Mouse (Mus musculus) intestine, embryonic 15.5 days (tissue): ENCODE results near the gene Fli1. TPM values are rescaled to one million over a fixed set of nuclear protein-coding genes. Genes with fewer than 3 reads are reported as not detected.
A peak's percentile ranks its signal among the peaks of the same experiment; 100 is the strongest.

Source experiments
- ATAC-seq: fragments of 200-750 bp; cut with Nextera tagmentation; 2 replicates; pipeline ENCODE4 v1.8.0; 2017; ENCODE audit warnings: moderate TSS enrichment, moderate library complexity
- H3K27ac ChIP-seq: fragments of 300-500 bp; sonication (generic); 2 replicates; pipeline ENCODE4 v1.5.1; 2015; ENCODE audit warnings: mild to moderate bottlenecking, inconsistent platforms
- H3K27me3 ChIP-seq: fragments of 300-500 bp; sonication (generic); replicated peaks from 2 replicates; pipeline ENCODE4 v1.6.1; 2015; ENCODE audit warnings: inconsistent platforms
- H3K36me3 ChIP-seq: fragments of 300-500 bp; sonication (generic); 2 replicates; pipeline ENCODE4 v1.6.1; 2015; ENCODE audit warnings: inconsistent platforms
- H3K4me1 ChIP-seq: fragments of 300-500 bp; sonication (generic); replicated peaks from 2 replicates; pipeline ENCODE4 v1.6.1; 2015; ENCODE audit warnings: inconsistent platforms
- H3K4me2 ChIP-seq: fragments of 300-500 bp; sonication (generic); replicated peaks from 2 replicates; pipeline ENCODE4 v1.6.1; 2015; ENCODE audit warnings: mild to moderate bottlenecking, inconsistent platforms
- H3K4me3 ChIP-seq: fragments of 300-500 bp; sonication (generic); replicated peaks from 2 replicates; pipeline ENCODE4 v1.5.1; 2015; ENCODE audit warnings: inconsistent platforms
- H3K9ac ChIP-seq: fragments of 300-500 bp; sonication (generic); 2 replicates; pipeline ENCODE4 v1.6.1; 2015; ENCODE audit warnings: inconsistent platforms
- H3K9me3 ChIP-seq: fragments of 300-500 bp; sonication (generic); 2 replicates; pipeline ENCODE4 v1.6.1; 2016; ENCODE audit warnings: inconsistent platforms
- WGBS: fragments of 180-500 bp; shearing (Covaris S2); methylation state at CpG from one replicate; pipeline ENCODE4 v1.1.7; 2015; 5-methylcytosine and 5-hydroxymethylcytosine counted together
- polyA plus RNA-seq: library from polyadenylated mRNA; unstranded; fragments of >200 nt; fragmentation: Nextera tagmentation; extraction: Ambion mirVana; gene quantifications from 2 replicates; pipeline ENCODE4 v1.2.1, GENCODE M21; 2015

Fli1 gene
- polyA plus RNA-seq, 1 experiment from 2014 or later, result 14.4 TPM

GRCm38 (mm10) chr9:32544731-32545661, 2.3 kb upstream of the Fli1 start:
- H3K27me3 ChIP-seq, result peaks cover 55% of the 10 kb centered on the region
- no peaks in the 10 kb centered on the region for H3K36me3 ChIP-seq
- no peak overlapping the region for H3K27ac ChIP-seq
- no peak for ATAC-seq
- no peak overlapping the region for H3K4me3 ChIP-seq
- peak overlapping the region; percentile 35 for H3K4me2 ChIP-seq
- 6% methylated on average over 40 of the region's 40 CpGs for WGBS
- no peaks in the 10 kb centered on the region for H3K9me3 ChIP-seq
- no peak overlapping the region for H3K9ac ChIP-seq
- H3K4me1 ChIP-seq, result peaks cover 47% of the 10 kb centered on the region

DNA sequence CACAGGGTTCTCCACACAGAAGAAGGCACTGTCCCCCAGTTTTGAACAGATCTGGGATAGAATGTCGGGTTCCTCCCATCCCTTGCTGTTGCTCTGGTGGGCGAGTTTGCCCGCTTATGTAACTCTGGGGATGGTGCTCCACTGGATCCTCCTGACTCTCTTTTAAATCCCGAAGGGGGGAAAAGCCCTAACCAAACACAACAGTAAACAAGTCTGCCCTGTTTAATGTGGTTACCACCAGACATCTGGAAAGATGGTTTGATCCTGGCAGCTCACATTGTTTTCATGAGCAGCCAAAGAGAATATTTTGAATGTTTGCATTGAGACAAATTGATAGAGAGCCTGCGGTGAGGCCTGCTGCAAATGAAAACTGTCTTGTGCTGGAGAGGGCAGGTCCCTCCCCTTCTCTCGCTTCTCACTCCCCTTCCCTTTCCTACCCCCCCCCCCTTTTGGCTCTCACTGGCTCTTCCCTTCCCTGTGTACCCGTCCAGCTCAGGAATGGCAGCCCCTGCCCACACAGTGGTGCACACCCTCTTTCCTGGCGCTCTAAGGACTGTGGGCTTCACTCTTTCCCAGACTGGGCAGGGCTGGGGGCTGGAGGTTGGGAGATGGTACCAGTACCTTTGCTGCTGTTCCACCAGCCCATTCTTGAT, 1.4 kb upstream of the Fli1 start:
- no peaks in the 10 kb centered on the region for H3K36me3 ChIP-seq
- no peak overlapping the region for H3K4me3 ChIP-seq
- H3K27me3 ChIP-seq, result peaks cover 57% of the 10 kb centered on the region
- H3K27ac ChIP-seq, result no peak overlapping the region
- no peaks in the 10 kb centered on the region for H3K9me3 ChIP-seq
- H3K4me2 ChIP-seq, result peak overlapping the region; percentile 93; the same call in 1 of the 2 replicates
- H3K4me1 ChIP-seq, result peaks cover 41% of the 10 kb centered on the region
- no peak overlapping the region for H3K9ac ChIP-seq
- no peak for ATAC-seq
- 28% methylated on average over 8 of the region's 8 CpGs for WGBS

- no peaks in the 10 kb centered on the region for H3K36me3 ChIP-seq
- H3K27me3 ChIP-seq, result peaks cover 57% of the 10 kb centered on the region
- no peak for ATAC-seq
- peak overlapping the region; percentile 67 for H3K4me3 ChIP-seq
- H3K4me1 ChIP-seq, result peaks cover 41% of the 10 kb centered on the region
- peak overlapping the region; percentile 45; the same call in 1 of the 2 replicates for H3K9ac ChIP-seq
- 0 out of 2 replicates have a peak overlapping the region, but pooled peaks have one; percentile 7 for H3K27ac ChIP-seq
- H3K9me3 ChIP-seq, result no peaks in the 10 kb centered on the region
- 2% methylated on average over 18 of the region's 18 CpGs for WGBS
- H3K4me2 ChIP-seq, result peak overlapping the region; percentile 93
These were observed 450 bp upstream of the Fli1 start for GRCm38 (mm10) chr9:32543040-32543581.

- ATAC-seq, result 0 out of 2 replicates have a peak, but pooled peaks have one; percentile 20
These were observed 1.3 kb downstream of the Fli1 start for GRCm38 (mm10) chr9:32541223-32541901.

DNA sequence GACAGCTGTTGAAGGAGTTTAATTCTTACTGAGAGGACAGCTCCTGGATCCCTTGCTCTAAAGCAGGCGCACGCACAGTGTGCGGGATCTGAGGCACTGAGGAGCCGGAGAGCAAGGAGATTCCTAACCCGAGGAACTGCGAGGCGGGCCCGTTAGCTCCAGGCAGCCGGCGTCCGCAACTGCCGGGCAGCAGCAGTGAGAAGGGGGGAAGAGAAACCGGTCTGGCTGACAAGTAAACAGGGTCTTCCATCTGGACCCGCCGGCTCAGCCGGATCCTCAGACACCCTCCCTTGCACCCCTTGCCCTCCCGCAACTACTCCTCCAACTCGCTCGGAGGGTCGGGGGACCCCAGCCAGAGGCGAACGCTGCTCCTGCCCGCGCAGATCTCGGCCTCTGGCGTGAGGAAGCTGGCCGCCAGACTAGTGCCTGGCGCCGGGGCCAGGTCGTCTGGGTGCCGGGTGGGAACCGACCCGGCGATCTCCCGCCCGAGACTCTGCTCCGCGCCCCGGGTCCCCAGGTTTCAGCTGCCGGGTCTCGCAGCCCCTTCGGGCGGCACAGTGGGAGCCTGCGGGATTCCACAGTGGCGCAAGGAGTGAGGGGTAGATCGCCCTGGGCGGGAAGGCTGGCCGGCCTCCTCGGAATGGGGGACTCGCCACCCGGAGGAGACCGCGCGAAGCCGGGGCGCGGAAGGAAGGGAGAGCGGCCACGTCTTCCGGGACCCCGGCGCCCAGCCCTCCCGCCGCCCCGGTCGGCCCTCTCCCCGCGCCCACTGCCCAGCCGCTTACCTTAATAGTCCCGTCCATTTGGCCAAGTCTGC, 2.0 kb downstream of the Fli1 start:
- Histone ChIP-seq H3K27me3 (peaks cover 45% of the 10 kb centered on the region), H3K4me3 (peak overlapping the region; percentile 67), H3K9ac (peak overlapping the region; percentile 85), H3K27ac (peak overlapping the region; percentile 80), H3K36me3 (no peaks in the 10 kb centered on the region), H3K4me2 (peak overlapping the region; percentile 93), H3K4me1 (peaks cover 36% of the 10 kb centered on the region), H3K9me3 (no peaks in the 10 kb centered on the region)
- under 1% methylated on average over 69 of the region's 70 CpGs for WGBS
- ATAC-seq, result peak; percentile 50

More at GRCm38 (mm10) chr9:32541223-32541901, 1.3 kb downstream of the Fli1 start:
- peak overlapping the region; percentile 93 for H3K4me2 ChIP-seq
- H3K27ac ChIP-seq, result peak overlapping the region; percentile 80
- peaks cover 53% of the 10 kb centered on the region for H3K27me3 ChIP-seq
- H3K36me3 ChIP-seq, result no peaks in the 10 kb centered on the region
- H3K4me3 ChIP-seq, result peak overlapping the region; percentile 67
- under 1% methylated on average over 30 of the region's 30 CpGs for WGBS
- no peaks in the 10 kb centered on the region for H3K9me3 ChIP-seq
- H3K9ac ChIP-seq, result peak overlapping the region; percentile 85
- peaks cover 38% of the 10 kb centered on the region for H3K4me1 ChIP-seq

GRCm38 (mm10) chr9:32540061-32540405, 2.6 kb downstream of the Fli1 start:
- H3K27ac ChIP-seq, result peak overlapping the region; percentile 80
- no peaks in the 10 kb centered on the region for H3K9me3 ChIP-seq
- peak overlapping the region; percentile 67 for H3K4me3 ChIP-seq
- H3K36me3 ChIP-seq, result no peaks in the 10 kb centered on the region
- H3K27me3 ChIP-seq, result peaks cover 40% of the 10 kb centered on the region
- peaks cover 30% of the 10 kb centered on the region for H3K4me1 ChIP-seq
- ATAC-seq, result peak; percentile 19
- H3K9ac ChIP-seq, result peak overlapping the region; percentile 85
- whole genome bisulfite sequencing, result 4% methylated on average over 13 of the region's 13 CpGs
- H3K4me2 ChIP-seq, result peak overlapping the region; percentile 93

GRCm38 (mm10) chr9:32539321-32539761, 3.3 kb downstream of the Fli1 start:
- no peaks in the 10 kb centered on the region for H3K9me3 ChIP-seq
- H3K27ac ChIP-seq, result no peak overlapping the region
- H3K4me3 ChIP-seq, result peak overlapping the region; percentile 7; the same call in 1 of the 2 replicates
- H3K4me2 ChIP-seq, result peak overlapping the region; percentile 93
- 37% methylated on average over 3 of the region's 3 CpGs for WGBS
- no peak overlapping the region for H3K9ac ChIP-seq
- H3K36me3 ChIP-seq, result no peaks in the 10 kb centered on the region
- peaks cover 26% of the 10 kb centered on the region for H3K4me1 ChIP-seq
- no peak for ATAC-seq
- peaks cover 35% of the 10 kb centered on the region for H3K27me3 ChIP-seq

DNA sequence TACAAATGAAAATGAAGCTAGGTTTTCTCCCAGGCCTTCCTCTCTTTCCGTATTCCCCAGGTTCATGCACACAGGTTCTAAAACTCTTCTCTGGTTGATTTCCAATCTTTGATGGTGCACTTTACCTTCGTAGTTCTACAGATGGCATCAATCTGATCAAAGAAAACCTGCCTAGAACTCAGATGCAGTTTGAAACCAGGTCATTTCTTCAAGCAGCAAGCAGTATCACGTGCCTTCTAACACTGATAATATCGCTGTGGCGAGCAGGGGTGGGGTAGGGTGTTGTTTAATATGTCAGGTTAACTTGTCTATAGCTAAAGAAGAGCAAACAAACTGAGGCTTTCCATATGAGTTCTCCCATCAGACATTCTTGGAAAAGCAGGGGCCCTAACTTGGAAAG, 4.5 kb downstream of the Fli1 start:
- WGBS, result 81% methylated on average over 5 of the region's 5 CpGs
- H3K4me1 ChIP-seq, result peaks cover 17% of the 10 kb centered on the region
- no peaks in the 10 kb centered on the region for H3K9me3 ChIP-seq
- peak overlapping the region; percentile 93; the same call in 1 of the 2 replicates for H3K4me2 ChIP-seq
- H3K4me3 ChIP-seq, result no peak overlapping the region
- ATAC-seq, result no peak
- H3K27ac ChIP-seq, result no peak overlapping the region
- peaks cover 23% of the 10 kb centered on the region for H3K27me3 ChIP-seq
- H3K36me3 ChIP-seq, result no peaks in the 10 kb centered on the region
- no peak overlapping the region for H3K9ac ChIP-seq

- H3K36me3 ChIP-seq, result no peaks in the 10 kb centered on the region
- ATAC-seq, result no peak
- no peaks in the 10 kb centered on the region for H3K9me3 ChIP-seq
- H3K27me3 ChIP-seq, result peaks cover 19% of the 10 kb centered on the region
- H3K4me3 ChIP-seq, result no peak overlapping the region
- H3K9ac ChIP-seq, result no peak overlapping the region
- H3K4me1 ChIP-seq, result peaks cover 13% of the 10 kb centered on the region; the same call in 1 of the 2 replicates
- no peak overlapping the region for H3K4me2 ChIP-seq
- H3K27ac ChIP-seq, result no peak overlapping the region
- WGBS, result 73% methylated on average over 6 of the region's 6 CpGs
These were observed 5.0 kb downstream of the Fli1 start for GRCm38 (mm10) chr9:32537706-32538105.

- Histone ChIP-seq H3K4me2 (no peak overlapping the region), H3K9me3 (no peaks in the 10 kb centered on the region), H3K9ac (no peak overlapping the region), H3K4me3 (no peak overlapping the region), H3K27ac (no peak overlapping the region), H3K4me1 (0 out of 2 replicates have a peak, but pooled peaks cover 2% of the 10 kb centered on the region), H3K36me3 (no peaks in the 10 kb centered on the region), H3K27me3 (peaks cover 8% of the 10 kb centered on the region; the same call in 1 of the 2 replicates)
- 69% methylated on average over 2 of the region's 2 CpGs for WGBS
- ATAC-seq, result no peak
These were observed 7.3 kb downstream of the Fli1 start for GRCm38 (mm10) chr9:32535201-32535955.
